In genomic region chr3:138463137-138463536, GRCm38 (mm10) we compare ENCODE assay signal across 10 mouse cellular contexts. TPM values are rescaled to one million over a fixed set of nuclear protein-coding genes. Genes with fewer than 3 reads are reported as not detected.
A peak's percentile ranks its signal among the peaks of the same experiment; 100 is the strongest.
DNase-seq lines count a peak whose midpoint lies in the region; ATAC-seq and TF ChIP-seq lines count a peak whose summit lies in the region.
"Had no signal": no experiment of that assay in that cellular context is flagged by ENCODE, and none has a peak within 500 bp of the region (broad histone marks: within the 10 kb centered on the region; RNA-seq: fewer than 3 reads in every experiment).

No protein-coding gene starts in this region.

- intact Hi-C loops in left cerebral cortex, postnatal 36 days (cut with DNase I): loop anchor here (10.0 kb wide), 2 partner anchors 442 to 732 kb away; no protein-coding TSS in a partner anchor

- no peaks in the 10 kb centered on the region for H3K9me3 ChIP-seq in intestine, embryonic 16.5 days (ENCODE audit: control insufficient read depth, low read length)
- H3K9me3 ChIP-seq in lung, postnatal 0 days (ENCODE audit: low read length): no peaks in the 10 kb centered on the region
- no peaks in the 10 kb centered on the region for H3K9me3 ChIP-seq in stomach, postnatal 0 days (ENCODE audit: control insufficient read depth, low read length)
- H3K9me3 ChIP-seq: stomach, embryonic 15.5 days had no signal

- no peak for TF ChIP-seq POLR2A in testis, adult 2 months (IDR thresholded peaks at IDR 0.05; ENCODE audit: control insufficient read depth, low read depth, low read length)

- TF ChIP-seq CTCF in testis, adult 2 months (IDR thresholded peaks at IDR 0.05; ENCODE audit: control insufficient read depth, insufficient read depth, insufficient replicate concordance, low read depth, low read length): peak; percentile 34; the same call in 1 of the 2 replicates
- peak; percentile 77 for TF ChIP-seq CTCF in lung, postnatal 0 days (IDR thresholded peaks at IDR 0.05)
- TF ChIP-seq CTCF in stomach, postnatal 0 days (IDR thresholded peaks at IDR 0.05; ENCODE audit: low read depth): peak; percentile 80

- ATAC-seq in intestine, embryonic 16.5 days: peak; percentile 77; the same call in 1 of the 2 replicates
- ATAC-seq in lung, postnatal 0 days: no peak
- ATAC-seq in stomach, postnatal 0 days (ENCODE audit: low FRiP score, low TSS enrichment): peak; percentile 65; the same call in 1 of the 2 replicates

- H3K4me3 ChIP-seq in testis, adult 2 months (ENCODE audit: control insufficient read depth, low read depth, low read length): no peak overlapping the region
- H3K4me3 ChIP-seq in intestine, embryonic 16.5 days (ENCODE audit: low read length): no peak overlapping the region
- no peak overlapping the region for H3K4me3 ChIP-seq in lung, postnatal 0 days (ENCODE audit: low read depth, low read length)
- H3K4me3 ChIP-seq in stomach, postnatal 0 days (ENCODE audit: low read depth, low read length): no peak overlapping the region
- H3K4me3 ChIP-seq: stomach, embryonic 15.5 days had no signal

- WGBS in intestine, embryonic 16.5 days: 68% methylated on average over 2 of the region's 2 CpGs
- 87% methylated on average over 2 of the region's 2 CpGs for WGBS in lung, postnatal 0 days
- WGBS in stomach, postnatal 0 days: 53% methylated on average over 2 of the region's 2 CpGs

- H3K27me3 ChIP-seq in testis, adult 2 months (ENCODE audit: control insufficient read depth, insufficient read depth, low read length): no peaks in the 10 kb centered on the region
- no peaks in the 10 kb centered on the region for H3K27me3 ChIP-seq in intestine, embryonic 16.5 days (replicated peaks; ENCODE audit: control insufficient read depth, insufficient read depth, low read length)
- H3K27me3 ChIP-seq in lung, postnatal 0 days (replicated peaks; ENCODE audit: insufficient read depth, low read length): no peaks in the 10 kb centered on the region
- no peaks in the 10 kb centered on the region for H3K27me3 ChIP-seq in stomach, postnatal 0 days (ENCODE audit: control insufficient read depth, insufficient read depth, low read length)
- H3K27me3 ChIP-seq: stomach, embryonic 15.5 days had no signal

- peaks cover 6% of the 10 kb centered on the region for H3K36me3 ChIP-seq in testis, adult 2 months (ENCODE audit: control insufficient read depth, insufficient read depth, low read length)
- H3K36me3 ChIP-seq in intestine, embryonic 16.5 days (ENCODE audit: control insufficient read depth, insufficient read depth, low read length): peaks cover 20% of the 10 kb centered on the region
- peaks cover 33% of the 10 kb centered on the region; the same call in 1 of the 2 replicates for H3K36me3 ChIP-seq in lung, postnatal 0 days (ENCODE audit: insufficient read depth, low read length)
- H3K36me3 ChIP-seq in stomach, postnatal 0 days (ENCODE audit: control insufficient read depth, insufficient read depth, low read length): peaks cover 35% of the 10 kb centered on the region

- H3K4me2 ChIP-seq in intestine, embryonic 16.5 days (ENCODE audit: low read depth, low read length): no peak overlapping the region
- no peak overlapping the region for H3K4me2 ChIP-seq in lung, postnatal 0 days (replicated peaks; ENCODE audit: low read depth, low read length)
- no peak overlapping the region for H3K4me2 ChIP-seq in stomach, postnatal 0 days (replicated peaks; ENCODE audit: low read depth)
- H3K4me2 ChIP-seq: stomach, embryonic 15.5 days had no signal

- H3K27ac ChIP-seq in testis, adult 2 months (ENCODE audit: control insufficient read depth, insufficient read depth, low read depth, low read length): no peak overlapping the region
- H3K27ac ChIP-seq in intestine, embryonic 16.5 days (ENCODE audit: low read length): no peak overlapping the region
- H3K27ac ChIP-seq in lung, postnatal 0 days (ENCODE audit: low read length): no peak overlapping the region
- no peak overlapping the region for H3K27ac ChIP-seq in stomach, postnatal 0 days (replicated peaks)
- H3K27ac ChIP-seq: stomach, embryonic 15.5 days had no signal

- DNase-seq in testis, postnatal 10 days (ENCODE audit: low spot score): no peak
- DNase-seq in c-Kit-positive CD71-negative TER-119-negative erythroid progenitor cells, embryonic 14.5 days (ENCODE audit: low read depth): peak; percentile 14
- DNase-seq in lung, postnatal 0 days (ENCODE audit: low spot score): peak; percentile 70
- peak; percentile 70 for DNase-seq in stomach, postnatal 0 days (ENCODE audit: low spot score)
- DNase-seq in left cerebral cortex, postnatal 36 days (ENCODE audit: low spot score in 2 of 2): no peak
- DNase-seq in left cerebral cortex, adult 11 months (ENCODE audit: low spot score): no peak

- H3K4me1 ChIP-seq in testis, adult 2 months (ENCODE audit: control insufficient read depth, insufficient read depth, low read length): no peaks in the 10 kb centered on the region
- H3K4me1 ChIP-seq in intestine, embryonic 16.5 days (ENCODE audit: control insufficient read depth, insufficient read depth, low read length): no peaks in the 10 kb centered on the region
- H3K4me1 ChIP-seq in lung, postnatal 0 days (ENCODE audit: insufficient read depth, low read depth, low read length): no peaks in the 10 kb centered on the region
- no peaks in the 10 kb centered on the region for H3K4me1 ChIP-seq in stomach, postnatal 0 days (replicated peaks; ENCODE audit: control insufficient read depth, insufficient read depth)
- H3K4me1 ChIP-seq: stomach, embryonic 15.5 days had no signal

- TF ChIP-seq EP300 in lung, postnatal 0 days (IDR thresholded peaks at IDR 0.05): no peak
- TF ChIP-seq EP300 in stomach, postnatal 0 days (optimal IDR thresholded peaks at IDR 0.05): no peak

- H3K9ac ChIP-seq in intestine, embryonic 16.5 days (ENCODE audit: low read depth, low read length): no peak overlapping the region
- no peak overlapping the region for H3K9ac ChIP-seq in lung, postnatal 0 days (replicated peaks; ENCODE audit: low read depth)
- H3K9ac ChIP-seq in stomach, postnatal 0 days (ENCODE audit: low read length): no peak overlapping the region
- H3K9ac ChIP-seq: stomach, embryonic 15.5 days had no signal

RNA-seq across cellular contexts. Expression of gene Adh5, which starts 20.2 kb away (rescaled TPM):
- 19.2 and 19.3 TPM in 2 replicates for polyA plus RNA-seq in testis, adult 2 months (2012; rRNA removed)
- 220 and 233 TPM in 2 replicates for polyA plus RNA-seq in intestine, embryonic 16.5 days (2015; fragmentation: Nextera tagmentation; extraction: Ambion mirVana)
- 116 and 125 TPM in 2 replicates for polyA plus RNA-seq in lung, postnatal 0 days (2015; fragmentation: Nextera tagmentation; extraction: Ambion mirVana)
- 99.8 and 104 TPM in 2 replicates for polyA plus RNA-seq in stomach, postnatal 0 days (2015; fragmentation: Nextera tagmentation; extraction: Ambion mirVana)
- 10 to 100 TPM; 60.8 to 64.3 TPM for total RNA-seq in left cerebral cortex, postnatal 36 days (2021)

RNA-seq across cellular contexts. Expression of gene Metap1, which starts 26.2 kb away (rescaled TPM):
- 22.7 and 25.7 TPM in 2 replicates for polyA plus RNA-seq in testis, adult 2 months (2012; rRNA removed)
- polyA plus RNA-seq in intestine, embryonic 16.5 days (2015; fragmentation: Nextera tagmentation; extraction: Ambion mirVana): 48.0 and 49.7 TPM in 2 replicates
- 23.9 and 25.2 TPM in 2 replicates for polyA plus RNA-seq in lung, postnatal 0 days (2015; fragmentation: Nextera tagmentation; extraction: Ambion mirVana)
- 33.9 and 34.1 TPM in 2 replicates for polyA plus RNA-seq in stomach, postnatal 0 days (2015; fragmentation: Nextera tagmentation; extraction: Ambion mirVana)
- total RNA-seq in left cerebral cortex, postnatal 36 days (2021): 10 to 100 TPM; 38.1 to 39.7 TPM

RNA-seq across cellular contexts. Expression of gene Adh4, which starts 47.9 kb away (rescaled TPM):
- polyA plus RNA-seq in testis, adult 2 months (2012; rRNA removed): 8.4 and 9.8 TPM in 2 replicates
- polyA plus RNA-seq in intestine, embryonic 16.5 days (2015; fragmentation: Nextera tagmentation; extraction: Ambion mirVana): 0.20 and 0.54 TPM in 2 replicates
- not detected in 2 replicates for polyA plus RNA-seq in lung, postnatal 0 days (2015; fragmentation: Nextera tagmentation; extraction: Ambion mirVana)
- not detected in 2 replicates for polyA plus RNA-seq in stomach, postnatal 0 days (2015; fragmentation: Nextera tagmentation; extraction: Ambion mirVana)
- total RNA-seq in left cerebral cortex, postnatal 36 days (2021): not detected
- polyA plus RNA-seq: heart, embryonic 16.5 days; stomach, embryonic 15.5 days had no signal

Comparison
In these comparisons a context has a peak if more than half of its experiments do, and no peak if none do; other contexts are left out.
1. DNase-seq: peak in c-Kit-positive CD71-negative TER-119-negative erythroid progenitor cells, embryonic 14.5 days (single experiment), lung, postnatal 0 days (single experiment) and stomach, postnatal 0 days (single experiment); none in testis, postnatal 10 days (single experiment), left cerebral cortex, postnatal 36 days (0 of 2) and left cerebral cortex, adult 11 months (single experiment).
2. Peak in every context shown above with its lines, with median percentiles within 50 percentile points of each other: CTCF ChIP-seq.